Mouse (Mus musculus): ENCODE results near the gene Aldh4a1.

DNA sequence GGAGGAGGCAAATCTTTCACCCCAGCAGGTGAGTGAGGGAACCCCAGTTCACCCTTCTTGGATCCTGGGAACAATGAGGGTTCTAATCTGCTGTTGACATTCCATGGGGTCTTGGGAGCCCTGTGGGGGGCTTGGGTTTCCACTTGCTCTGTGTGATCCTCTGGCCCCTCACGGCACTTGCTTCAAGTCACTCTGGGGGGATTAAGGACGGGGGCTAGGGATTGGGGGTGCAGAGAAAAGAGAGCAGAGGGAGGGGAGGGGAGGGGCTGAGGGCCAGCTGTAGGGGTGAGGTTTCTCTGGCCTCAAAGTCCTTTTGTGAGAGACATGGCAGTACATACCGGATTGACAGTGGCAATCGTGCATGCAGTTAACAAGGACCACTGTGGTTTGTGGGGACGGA is 70.6 kb downstream of the Aldh4a1 start:
- TF ChIP-seq EP300 (IDR thresholded peaks at IDR 0.05; ENCODE audit: low read depth) (no peak), CTCF (IDR thresholded peaks at IDR 0.05; ENCODE audit: low read depth) (no peak)
